Mouse (Mus musculus): ENCODE results near the gene Map3k3. TPM values are rescaled to one million over a fixed set of nuclear protein-coding genes. Genes with fewer than 3 reads are reported as not detected.
A peak's percentile ranks its signal among the peaks of the same experiment; 100 is the strongest.

Map3k3 gene
- total RNA-seq, 1 experiment = 43.7 TPM

DNA sequence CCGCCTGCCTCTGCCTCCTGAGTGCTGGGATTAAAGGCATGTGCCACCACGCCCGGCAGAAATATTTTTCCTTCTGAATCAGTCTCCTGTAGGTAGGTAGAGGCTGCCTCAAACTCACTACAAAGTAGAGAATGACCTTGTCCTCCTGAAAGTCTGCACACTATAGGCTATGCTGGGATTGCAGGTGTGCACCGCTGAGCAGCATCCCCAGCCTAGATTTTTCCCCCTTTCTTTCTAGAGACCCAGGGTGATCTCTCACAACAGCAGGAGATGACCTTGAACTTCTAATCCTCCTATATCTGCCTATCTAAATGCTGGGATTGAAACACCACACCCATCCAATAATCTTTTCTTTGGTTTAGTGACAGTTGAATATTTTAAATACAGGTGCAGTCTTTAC is 102.9 kb downstream of the Map3k3 start:
- in situ Hi-C loops (cut with MboI; ENCODE audit: low sequenced_read_pairs in 2 of 2, unreplicated experiment in 2 of 2) = no loop called here
- peaks cover 2% of the 10 kb centered on the region; the same call in 1 of the 2 replicates for H3K36me3 ChIP-seq (ENCODE audit: control insufficient read depth, insufficient read depth, low read length, poor library complexity, severe bottlenecking)
- H3K4me1 ChIP-seq (ENCODE audit: control insufficient read depth in 2 of 2, insufficient read depth in 2 of 2, low read length in 2 of 2, poor library complexity in 1 of 2) = peaks cover 2 to 4% of the 10 kb centered on the region in 2 experiments; a peak in 2 of 4 replicates
- TF ChIP-seq CHD2 (IDR thresholded peaks at IDR 0.05; ENCODE audit: low read depth, low read length) (no peak), ZNF384 (IDR thresholded peaks at IDR 0.05; ENCODE audit: low read depth, low read length) (no peak), ZC3H11A (IDR thresholded peaks at IDR 0.05; ENCODE audit: borderline replicate concordance, low read depth, low read length) (no peak), HCFC1 (IDR thresholded peaks at IDR 0.05; ENCODE audit: borderline replicate concordance, insufficient read depth, low read length) (no peak), MAFK (IDR thresholded peaks at IDR 0.05; ENCODE audit: insufficient read depth, low read depth, low read length) (no peak)
- no peak overlapping the region for H3K27ac ChIP-seq (ENCODE audit: insufficient read depth, low read depth, low read length, poor library complexity, severe bottlenecking)
- H3K9ac ChIP-seq (ENCODE audit: insufficient read depth, low read depth, low read length, poor library complexity, severe bottlenecking) = no peak overlapping the region
- no peak for DNase-seq (ENCODE audit: low read depth, low spot score)
- H3K4me3 ChIP-seq (ENCODE audit: insufficient read depth in 1 of 2, low read depth in 1 of 2, low read length in 2 of 2, poor library complexity in 1 of 2, severe bottlenecking in 1 of 2) = no peak overlapping the region
- no peaks in the 10 kb centered on the region for H3K9me3 ChIP-seq (ENCODE audit: control insufficient read depth, insufficient read depth, low read depth, low read length)

DNA sequence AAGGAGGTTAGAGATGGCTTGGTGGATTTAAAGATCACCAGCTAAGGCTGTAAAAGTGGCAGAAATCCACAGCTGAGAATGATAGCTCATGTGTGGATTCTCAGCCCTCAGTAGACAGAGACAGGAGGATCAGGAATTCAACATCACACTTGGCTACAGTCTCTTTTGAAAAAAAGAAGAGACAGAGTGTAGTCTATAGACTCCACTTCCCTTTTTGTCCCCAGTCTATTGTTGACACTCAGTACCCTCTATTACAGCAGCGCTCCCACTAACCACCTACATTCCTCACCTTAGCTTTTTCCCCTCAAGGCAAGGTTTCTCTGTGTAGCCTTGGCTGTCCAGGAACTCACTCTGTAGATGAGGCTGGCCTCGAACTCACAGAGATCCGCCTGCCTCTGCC is 107.3 kb downstream of the Map3k3 start:
- TF ChIP-seq ZC3H11A (IDR thresholded peaks at IDR 0.05; ENCODE audit: borderline replicate concordance, low read depth, low read length) = no peak
- no peak for TF ChIP-seq ZNF384 (IDR thresholded peaks at IDR 0.05; ENCODE audit: low read depth, low read length)
- TF ChIP-seq HCFC1 (IDR thresholded peaks at IDR 0.05; ENCODE audit: borderline replicate concordance, insufficient read depth, low read length) = no peak
- TF ChIP-seq CHD2 (IDR thresholded peaks at IDR 0.05; ENCODE audit: low read depth, low read length) = no peak
- TF ChIP-seq MAFK (IDR thresholded peaks at IDR 0.05; ENCODE audit: insufficient read depth, low read depth, low read length) = no peak
- Histone ChIP-seq H3K4me1 (ENCODE audit: control insufficient read depth in 2 of 2, insufficient read depth in 2 of 2, low read length in 2 of 2, poor library complexity in 1 of 2) (peaks cover 2% of the 10 kb centered on the region in 2 experiments; a peak in 2 of 4 replicates), H3K9ac (ENCODE audit: insufficient read depth, low read depth, low read length, poor library complexity, severe bottlenecking) (no peak overlapping the region), H3K9me3 (ENCODE audit: control insufficient read depth, insufficient read depth, low read depth, low read length) (no peaks in the 10 kb centered on the region), H3K4me3 (ENCODE audit: insufficient read depth in 1 of 2, low read depth in 1 of 2, low read length in 2 of 2, poor library complexity in 1 of 2, severe bottlenecking in 1 of 2) (no peak overlapping the region), H3K36me3 (ENCODE audit: control insufficient read depth, insufficient read depth, low read length, poor library complexity, severe bottlenecking) (no peaks in the 10 kb centered on the region), H3K27ac (ENCODE audit: insufficient read depth, low read depth, low read length, poor library complexity, severe bottlenecking) (no peak overlapping the region)
- in situ Hi-C loops (cut with MboI; ENCODE audit: low sequenced_read_pairs in 2 of 2, unreplicated experiment in 2 of 2) = no loop called here
- DNase-seq (ENCODE audit: low read depth, low spot score) = no peak

DNA sequence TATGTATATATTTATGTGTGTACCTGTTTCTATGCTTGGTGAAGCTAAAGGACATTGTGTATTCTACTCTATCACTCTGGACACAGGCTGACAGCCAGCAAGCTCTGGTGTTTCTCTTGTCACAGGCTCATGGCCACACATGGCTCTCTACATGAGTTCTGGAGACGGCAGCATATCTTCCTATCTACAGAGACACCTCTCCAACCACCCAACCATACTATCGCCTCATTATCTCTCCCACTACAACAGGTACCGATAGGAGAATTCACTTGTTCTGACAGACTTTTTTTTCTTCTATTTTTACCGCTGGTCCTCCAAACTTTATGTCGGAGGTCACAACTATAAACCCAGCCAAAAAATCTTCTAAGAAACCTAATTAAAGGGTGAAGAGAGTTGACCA is 107.8 kb downstream of the Map3k3 start:
- no peaks in the 10 kb centered on the region for H3K36me3 ChIP-seq (ENCODE audit: control insufficient read depth, insufficient read depth, low read length, poor library complexity, severe bottlenecking)
- H3K4me3 ChIP-seq (ENCODE audit: insufficient read depth in 1 of 2, low read depth in 1 of 2, low read length in 2 of 2, poor library complexity in 1 of 2, severe bottlenecking in 1 of 2) = peak overlapping the region in 1 of 2 experiments; percentile 80; a peak in 1 of 4 replicates
- H3K9ac ChIP-seq (ENCODE audit: insufficient read depth, low read depth, low read length, poor library complexity, severe bottlenecking) = no peak overlapping the region
- in situ Hi-C loops (cut with MboI; ENCODE audit: low sequenced_read_pairs in 2 of 2, unreplicated experiment in 2 of 2) = no loop called here
- H3K27ac ChIP-seq (ENCODE audit: insufficient read depth, low read depth, low read length, poor library complexity, severe bottlenecking) = no peak overlapping the region
- peaks cover 2% of the 10 kb centered on the region in 2 experiments; a peak in 2 of 4 replicates for H3K4me1 ChIP-seq (ENCODE audit: control insufficient read depth in 2 of 2, insufficient read depth in 2 of 2, low read length in 2 of 2, poor library complexity in 1 of 2)
- TF ChIP-seq MAFK (IDR thresholded peaks at IDR 0.05; ENCODE audit: insufficient read depth, low read depth, low read length) = no peak
- TF ChIP-seq HCFC1 (IDR thresholded peaks at IDR 0.05; ENCODE audit: borderline replicate concordance, insufficient read depth, low read length) = no peak
- TF ChIP-seq ZNF384 (IDR thresholded peaks at IDR 0.05; ENCODE audit: low read depth, low read length) = no peak
- H3K9me3 ChIP-seq (ENCODE audit: control insufficient read depth, insufficient read depth, low read depth, low read length) = no peaks in the 10 kb centered on the region
- DNase-seq (ENCODE audit: low read depth, low spot score) = no peak

DNA sequence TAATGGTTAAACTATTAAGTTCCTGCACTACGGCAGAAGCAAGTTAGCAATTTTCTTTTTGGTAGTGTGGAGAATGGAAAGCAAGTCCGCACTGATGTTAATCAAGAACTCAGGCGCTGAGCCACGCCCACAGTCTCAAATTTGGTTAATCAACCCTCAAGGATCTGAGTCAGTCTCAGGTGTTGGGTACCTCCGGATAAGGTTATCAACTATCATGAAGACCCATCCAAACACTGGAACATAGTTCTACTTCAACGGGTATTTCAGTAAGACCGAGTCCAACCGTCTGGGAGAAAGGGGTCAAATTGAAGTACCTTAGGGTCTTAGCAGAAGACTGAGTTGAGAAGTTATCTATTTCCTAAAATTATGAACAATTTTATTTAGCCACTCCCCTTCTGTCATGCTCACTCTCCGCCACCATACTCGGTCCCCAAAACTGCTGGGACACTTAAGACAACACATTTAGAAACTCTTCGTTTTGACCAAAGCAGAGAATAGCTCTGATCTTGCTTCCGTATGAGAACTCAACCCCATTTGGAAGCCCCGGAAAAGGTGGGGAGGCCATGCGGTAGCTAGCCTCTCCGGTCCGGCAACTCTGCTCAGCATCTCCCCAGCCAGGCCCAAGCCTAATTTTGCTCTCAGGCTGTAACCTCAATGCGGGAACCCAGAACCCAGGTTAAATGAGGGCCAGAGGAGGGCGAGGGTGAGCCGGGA is 108.4 kb downstream of the Map3k3 start:
- Histone ChIP-seq H3K9me3 (ENCODE audit: control insufficient read depth, insufficient read depth, low read depth, low read length) (no peaks in the 10 kb centered on the region), H3K36me3 (ENCODE audit: control insufficient read depth, insufficient read depth, low read length, poor library complexity, severe bottlenecking) (no peaks in the 10 kb centered on the region), H3K4me1 (ENCODE audit: control insufficient read depth in 2 of 2, insufficient read depth in 2 of 2, low read length in 2 of 2, poor library complexity in 1 of 2) (peaks cover 2% of the 10 kb centered on the region in 2 experiments; a peak in 2 of 4 replicates), H3K27ac (ENCODE audit: insufficient read depth, low read depth, low read length, poor library complexity, severe bottlenecking) (0 out of 2 replicates have a peak overlapping the region, but pooled peaks have one; percentile 12), H3K9ac (ENCODE audit: insufficient read depth, low read depth, low read length, poor library complexity, severe bottlenecking) (peak overlapping the region; percentile 83), H3K4me3 (ENCODE audit: insufficient read depth in 1 of 2, low read depth in 1 of 2, low read length in 2 of 2, poor library complexity in 1 of 2, severe bottlenecking in 1 of 2) (peak overlapping the region; percentile 76 to 80)
- no peak for TF ChIP-seq HCFC1 (IDR thresholded peaks at IDR 0.05; ENCODE audit: borderline replicate concordance, insufficient read depth, low read length)
- no peak for TF ChIP-seq ZNF384 (IDR thresholded peaks at IDR 0.05; ENCODE audit: low read depth, low read length)
- DNase-seq (ENCODE audit: low read depth, low spot score) = no peak
- in situ Hi-C loops (cut with MboI; ENCODE audit: low sequenced_read_pairs in 2 of 2, unreplicated experiment in 2 of 2) = no loop called here

Measured in ES-E14 (cell line).